Mouse (Mus musculus) forebrain, embryonic 12.5 days (tissue): ENCODE data around the gene Olfr307. TPM values are rescaled to one million over a fixed set of nuclear protein-coding genes. Genes with fewer than 3 reads are reported as not detected.
"Not testable (repeated sequence)": the region's sequence is repeated elsewhere in the genome, so short reads cannot be mapped to it uniquely, and the experiment has no call there.

ENCODE experiments used
- ATAC-seq: fragments of 200-750 bp; cut with Nextera tagmentation; 2 replicates; pipeline ENCODE4 v1.8.0; 2017; ENCODE audit warnings: moderate TSS enrichment; ENCODE audit not compliant: low FRiP score
- H3K27ac ChIP-seq: fragments of 300-500 bp; sonication (generic); 2 replicates; pipeline ENCODE4 v1.5.1; 2016; ENCODE audit warnings: mild to moderate bottlenecking
- H3K27me3 ChIP-seq: fragments of 300-500 bp; sonication (generic); 2 replicates; pipeline ENCODE4 v1.6.1; 2016; ENCODE audit warnings: mild to moderate bottlenecking
- H3K36me3 ChIP-seq: fragments of 300-500 bp; sonication (generic); replicated peaks from 2 replicates; pipeline ENCODE4 v1.6.1; 2016; ENCODE audit warnings: mild to moderate bottlenecking
- H3K4me1 ChIP-seq: fragments of 300-500 bp; sonication (generic); 2 replicates; pipeline ENCODE4 v1.6.1; 2016
- H3K4me2 ChIP-seq: fragments of 300-500 bp; sonication (generic); 2 replicates; pipeline ENCODE4 v1.6.1; 2016; ENCODE audit warnings: mild to moderate bottlenecking, moderate library complexity
- H3K4me3 ChIP-seq: fragments of 300-500 bp; sonication (generic); replicated peaks from 2 replicates; pipeline ENCODE4 v1.5.1; 2016; ENCODE audit warnings: mild to moderate bottlenecking
- H3K9ac ChIP-seq: fragments of 300-500 bp; sonication (generic); 2 replicates; pipeline ENCODE4 v1.6.1; 2016; ENCODE audit warnings: mild to moderate bottlenecking
- H3K9me3 ChIP-seq: fragments of 300-500 bp; sonication (generic); 2 replicates; pipeline ENCODE4 v1.6.1; 2016
- WGBS: fragments of 180-500 bp; shearing (Covaris S2); methylation state at CpG from one replicate; pipeline ENCODE4 v1.1.7; 2016; 5-methylcytosine and 5-hydroxymethylcytosine counted together
- microRNA-seq: library from miRNA; unstranded; fragments of <30 nt; microRNA quantifications from one replicate; pipeline ENCODE4, GENCODE M21; 2017
- polyA plus RNA-seq: library from polyadenylated mRNA; unstranded; fragments of >200 nt; fragmentation: Nextera tagmentation; extraction: Ambion mirVana; gene quantifications from 2 replicates; pipeline ENCODE4 v1.2.1, GENCODE M21; 2016

Gene Olfr307
- polyA plus RNA-seq = not detected in 2 replicates

- ATAC-seq = no peak
- Histone ChIP-seq H3K9ac (no peak within 1 kb of the TSS), H3K27ac (no peak within 1 kb of the TSS), H3K27me3 (no peaks in the 10 kb centered on the region), H3K4me3 (no peak within 1 kb of the TSS), H3K36me3 (no peaks in the 10 kb centered on the region), H3K4me2 (no peak within 1 kb of the TSS), H3K9me3 (no peaks in the 10 kb centered on the region), H3K4me1 (no peaks in the 10 kb centered on the region)
- WGBS = 67% methylated on average over 1 of the region's 1 CpGs
Observed at GRCm38 (mm10) chr7:86337486-86337885, at the start of gene Olfr307. Gene Olfr307 (minus strand): TSS chr7:86337586.

- no peaks in the 10 kb centered on the region for H3K27me3 ChIP-seq
- no peaks in the 10 kb centered on the region for H3K9me3 ChIP-seq
- no peak for ATAC-seq
- no peaks in the 10 kb centered on the region for H3K36me3 ChIP-seq
- H3K4me1 ChIP-seq = no peaks in the 10 kb centered on the region
- H3K4me2 ChIP-seq = no peak within 1 kb of the TSS
- WGBS = 82% methylated on average over 1 of the region's 1 CpGs
- H3K4me3 ChIP-seq = no peak within 1 kb of the TSS
- no peak within 1 kb of the TSS for H3K27ac ChIP-seq
- no peak within 1 kb of the TSS for H3K9ac ChIP-seq
Observed at GRCm38 (mm10) chr7:86386558-86386957, 49.2 kb upstream of the Olfr307 start, which contains the start of gene Olfr304. Gene Olfr304 (minus strand): TSS chr7:86386658.

GRCm38 (mm10) chr7:86385769-86386168 is 48.4 kb upstream of the Olfr307 start:
- Histone ChIP-seq H3K36me3 (no peaks in the 10 kb centered on the region), H3K27me3 (no peaks in the 10 kb centered on the region), H3K4me2 (no peak overlapping the region), H3K9me3 (no peaks in the 10 kb centered on the region), H3K4me3 (no peak overlapping the region), H3K27ac (no peak overlapping the region), H3K4me1 (no peaks in the 10 kb centered on the region), H3K9ac (no peak overlapping the region)
- no peak for ATAC-seq
- WGBS = 68% methylated on average over 3 of the region's 3 CpGs

- Histone ChIP-seq H3K36me3 (no peaks in the 10 kb centered on the region), H3K9me3 (no peaks in the 10 kb centered on the region), H3K4me1 (no peaks in the 10 kb centered on the region), H3K4me2 (no peak within 1 kb of the TSS), H3K4me3 (no peak within 1 kb of the TSS), H3K9ac (no peak within 1 kb of the TSS), H3K27me3 (no peaks in the 10 kb centered on the region), H3K27ac (no peak within 1 kb of the TSS)
- 95% methylated on average over 1 of the region's 1 CpGs for WGBS
- no peak for ATAC-seq
Observed at GRCm38 (mm10) chr7:86366828-86367227, 29.4 kb upstream of the Olfr307 start, which contains the start of gene Olfr305. Gene Olfr305 (minus strand): TSS chr7:86366928.

GRCm38 (mm10) chr7:86346296-86346695 is 8.9 kb upstream of the Olfr307 start:
- not testable (repeated sequence) for H3K4me3 ChIP-seq, H3K4me2 ChIP-seq, ATAC-seq, H3K9ac ChIP-seq, H3K36me3 ChIP-seq, H3K27ac ChIP-seq, H3K4me1 ChIP-seq, H3K27me3 ChIP-seq, H3K9me3 ChIP-seq
- 90% methylated on average over 9 of the region's 9 CpGs for WGBS

- Histone ChIP-seq H3K27me3 (no peaks in the 10 kb centered on the region), H3K4me2 (no peak overlapping the region), H3K36me3 (no peaks in the 10 kb centered on the region), H3K27ac (no peak overlapping the region), H3K4me1 (no peaks in the 10 kb centered on the region), H3K9ac (no peak overlapping the region), H3K4me3 (no peak overlapping the region), H3K9me3 (no peaks in the 10 kb centered on the region)
- no peak for ATAC-seq
- 57% methylated on average over 3 of the region's 3 CpGs for WGBS
Observed at GRCm38 (mm10) chr7:86344253-86344652, 6.9 kb upstream of the Olfr307 start.

GRCm38 (mm10) chr7:86342881-86343565 is 5.6 kb upstream of the Olfr307 start:
- Histone ChIP-seq H3K9me3 (no peaks in the 10 kb centered on the region), H3K27me3 (no peaks in the 10 kb centered on the region), H3K4me2 (no peak overlapping the region), H3K9ac (no peak overlapping the region), H3K27ac (no peak overlapping the region), H3K4me3 (no peak overlapping the region), H3K4me1 (no peaks in the 10 kb centered on the region), H3K36me3 (no peaks in the 10 kb centered on the region)
- 82% methylated on average over 14 of the region's 14 CpGs for WGBS
- ATAC-seq = no peak

- Histone ChIP-seq H3K9ac (no peak within 1 kb of the TSS), H3K27me3 (no peaks in the 10 kb centered on the region), H3K4me1 (no peaks in the 10 kb centered on the region), H3K4me2 (no peak within 1 kb of the TSS), H3K9me3 (no peaks in the 10 kb centered on the region), H3K27ac (no peak within 1 kb of the TSS), H3K4me3 (no peak within 1 kb of the TSS), H3K36me3 (no peaks in the 10 kb centered on the region)
- ATAC-seq = no peak
Observed at GRCm38 (mm10) chr7:86325530-86325929, 11.9 kb downstream of the Olfr307 start, which contains the start of gene Olfr308. Gene Olfr308 (minus strand): TSS chr7:86325630.

GRCm38 (mm10) chr7:86321323-86321722 is 16.1 kb downstream of the Olfr307 start:
- no peak overlapping the region for H3K9ac ChIP-seq
- no peak for ATAC-seq
- no peak overlapping the region for H3K4me2 ChIP-seq
- H3K27ac ChIP-seq = no peak overlapping the region
- H3K27me3 ChIP-seq = no peaks in the 10 kb centered on the region
- H3K4me3 ChIP-seq = no peak overlapping the region
- no peaks in the 10 kb centered on the region for H3K36me3 ChIP-seq
- no peaks in the 10 kb centered on the region for H3K9me3 ChIP-seq
- H3K4me1 ChIP-seq = no peaks in the 10 kb centered on the region
- 93% methylated on average over 2 of the region's 2 CpGs for WGBS

GRCm38 (mm10) chr7:86313608-86314007 is 23.8 kb downstream of the Olfr307 start, which contains the start of gene Olfr309:
Gene Olfr309 (minus strand): TSS chr7:86313708.
- Histone ChIP-seq H3K36me3 (no peaks in the 10 kb centered on the region), H3K4me3 (no peak within 1 kb of the TSS), H3K9ac (no peak within 1 kb of the TSS), H3K4me1 (no peaks in the 10 kb centered on the region), H3K9me3 (no peaks in the 10 kb centered on the region), H3K4me2 (no peak within 1 kb of the TSS), H3K27ac (no peak within 1 kb of the TSS), H3K27me3 (no peaks in the 10 kb centered on the region)
- ATAC-seq = no peak
- 74% methylated on average over 2 of the region's 2 CpGs for WGBS

Small RNA genes within 50 kb of the gene (microRNA-seq; reads per million reads assigned to microRNA genes)
- not detected for gene Gm23192

Other genes with a start within 250 kb of the Olfr307 start
- not detected in 2 replicates for gene Vmn2r75, start 165.8 kb downstream of the Olfr307 start, polyA plus RNA-seq
- not detected in 2 replicates for gene Vmn2r76, start 91.3 kb downstream of the Olfr307 start, polyA plus RNA-seq
- not detected in 2 replicates for gene Olfr310, start 60.4 kb downstream of the Olfr307 start, polyA plus RNA-seq
- gene Olfr309, start 23.9 kb downstream of the Olfr307 start, polyA plus RNA-seq = not detected in 2 replicates
- not detected in 2 replicates for gene Olfr308, start 12.0 kb downstream of the Olfr307 start, polyA plus RNA-seq
- not detected in 2 replicates for gene Olfr305, start 29.3 kb upstream of the Olfr307 start, polyA plus RNA-seq
- not detected in 2 replicates for gene Olfr304, start 49.1 kb upstream of the Olfr307 start, polyA plus RNA-seq
- not detected in 2 replicates for gene Olfr303, start 60.2 kb upstream of the Olfr307 start, polyA plus RNA-seq
- not detected in 2 replicates for gene Olfr301, start 66.3 kb upstream of the Olfr307 start, polyA plus RNA-seq
- gene Olfr299, start 122.3 kb upstream of the Olfr307 start, polyA plus RNA-seq = not detected in 2 replicates
- gene Olfr298, start 154.9 kb upstream of the Olfr307 start, polyA plus RNA-seq = not detected in 2 replicates
- not detected in 2 replicates for gene Olfr297, start 182.4 kb upstream of the Olfr307 start, polyA plus RNA-seq
- gene Olfr295, start 246.3 kb upstream of the Olfr307 start, polyA plus RNA-seq = not detected in 2 replicates